Mouse (Mus musculus): ENCODE measurements around the gene Gm16253.

DNA sequence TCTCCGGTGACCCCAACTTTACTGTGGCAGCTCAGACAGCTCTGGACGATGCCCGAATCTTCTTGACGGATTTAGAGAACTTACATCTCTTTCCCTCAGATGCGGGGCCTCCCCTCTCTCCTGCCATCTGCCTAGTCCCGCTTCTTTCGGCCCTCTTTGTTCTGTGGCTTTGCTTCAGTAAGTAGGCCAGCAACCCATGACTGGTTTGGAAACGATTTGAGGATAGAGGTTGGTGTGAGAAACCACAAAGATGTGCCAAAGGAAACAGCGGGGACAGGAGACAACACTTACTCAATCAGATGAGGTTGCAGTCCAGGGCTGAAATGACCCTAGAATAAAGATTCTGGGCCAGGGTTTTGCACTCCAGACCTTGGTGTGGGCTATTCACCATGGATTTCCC is 48.3 kb upstream of the Gm16253 start:
- TF ChIP-seq POLR2A (IDR thresholded peaks at IDR 0.05; ENCODE audit: borderline replicate concordance, extremely low read depth, low read depth, low read length): no peak
- TF ChIP-seq CTCF (IDR thresholded peaks at IDR 0.05; ENCODE audit: insufficient read depth, low read length): no peak

Data from lung, adult 2 months (tissue).